Mouse (Mus musculus): ENCODE results near the gene 1700092M07Rik. TPM values are rescaled to one million over a fixed set of nuclear protein-coding genes. Genes with fewer than 3 reads are reported as not detected.

1700092M07Rik gene
- polyA plus RNA-seq (2015; fragmentation: Nextera tagmentation; extraction: Ambion mirVana) = 1.7 and 2.3 TPM in 2 replicates

GRCm38 (mm10) chr19:8740603-8741002 is at the start of gene 1700092M07Rik:
1700092M07Rik (plus strand) TSS chr19:8740718.
- no peaks in the 10 kb centered on the region for H3K9me3 ChIP-seq
- peak within 1 kb of the TSS; percentile 45 for H3K4me2 ChIP-seq
- peak within 1 kb of the TSS; percentile 88 for H3K4me3 ChIP-seq
- ATAC-seq (ENCODE audit: insufficient number of reproducible peaks, low FRiP score, low TSS enrichment, low read depth) = no peak; the same call in 1 of the 2 replicates
- peak within 1 kb of the TSS; percentile 90 for H3K9ac ChIP-seq
- peaks cover 34% of the 10 kb centered on the region for H3K4me1 ChIP-seq
- 66% methylated on average over 14 of the region's 14 CpGs for WGBS
- peak within 1 kb of the TSS; percentile 99 for H3K27ac ChIP-seq
- H3K36me3 ChIP-seq = peaks cover 63% of the 10 kb centered on the region
- no peaks in the 10 kb centered on the region for H3K27me3 ChIP-seq

DNA sequence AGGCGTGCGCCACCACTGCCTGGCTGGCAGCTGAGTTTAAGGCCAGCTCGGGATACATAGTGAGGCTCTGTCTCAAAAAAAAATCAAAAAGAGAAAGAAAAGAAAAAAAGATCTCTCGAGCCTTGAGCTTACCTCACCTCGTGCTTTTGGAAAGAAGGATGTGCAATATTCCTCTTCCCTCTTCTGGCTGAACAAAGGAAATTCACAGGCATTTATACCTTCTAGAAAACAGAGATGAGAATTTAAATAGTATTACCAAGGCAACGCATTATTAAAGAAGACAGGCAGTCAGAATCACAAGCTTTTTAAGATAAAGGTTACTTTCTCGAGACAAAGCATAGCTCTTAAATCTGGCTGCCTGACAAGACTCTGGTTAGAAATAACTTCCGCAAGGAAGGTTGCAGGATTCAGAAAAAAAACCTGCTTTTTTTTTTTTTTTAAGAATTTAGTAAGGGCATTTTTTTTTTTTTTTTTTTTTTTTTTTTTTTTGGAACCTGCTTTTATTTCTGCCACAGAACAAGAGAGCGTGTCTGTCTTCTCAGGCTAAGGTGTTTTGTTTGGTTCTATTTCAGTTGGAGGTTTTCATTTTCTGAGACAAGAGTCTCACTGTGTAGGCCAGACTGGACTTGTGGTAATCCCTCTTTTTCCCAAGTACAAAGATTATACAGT is 48.5 kb upstream of the 1700092M07Rik start:
- WGBS = 59% methylated on average over 9 of the region's 9 CpGs
- ATAC-seq (ENCODE audit: insufficient number of reproducible peaks, low FRiP score, low TSS enrichment, low read depth) = no peak
- H3K27ac ChIP-seq = no peak overlapping the region

GRCm38 (mm10) chr19:8692740-8693139 is 47.8 kb upstream of the 1700092M07Rik start:
- Histone ChIP-seq H3K27ac (no peak overlapping the region), H3K4me1 (no peaks in the 10 kb centered on the region), H3K27me3 (no peaks in the 10 kb centered on the region), H3K9ac (no peak overlapping the region), H3K36me3 (no peaks in the 10 kb centered on the region), H3K4me3 (no peak overlapping the region), H3K9me3 (no peaks in the 10 kb centered on the region), H3K4me2 (no peak overlapping the region)
- WGBS = 67% methylated on average over 5 of the region's 5 CpGs
- no peak for ATAC-seq (ENCODE audit: insufficient number of reproducible peaks, low FRiP score, low TSS enrichment, low read depth)

More for the DNA sequence above, 48.5 kb upstream of the 1700092M07Rik start:
- H3K4me1 ChIP-seq = no peaks in the 10 kb centered on the region
- no peaks in the 10 kb centered on the region for H3K36me3 ChIP-seq
- H3K9ac ChIP-seq = no peak overlapping the region
- H3K27me3 ChIP-seq = no peaks in the 10 kb centered on the region
- H3K4me2 ChIP-seq = no peak overlapping the region
- no peaks in the 10 kb centered on the region for H3K9me3 ChIP-seq
- H3K4me3 ChIP-seq = no peak overlapping the region

GRCm38 (mm10) chr19:8695330-8695729 is 45.2 kb upstream of the 1700092M07Rik start:
- ATAC-seq (ENCODE audit: insufficient number of reproducible peaks, low FRiP score, low TSS enrichment, low read depth) = peak; percentile 53; the same call in 1 of the 2 replicates
- WGBS = 51% methylated on average over 6 of the region's 6 CpGs
- no peak overlapping the region for H3K27ac ChIP-seq
- H3K36me3 ChIP-seq = no peaks in the 10 kb centered on the region
- no peak overlapping the region for H3K4me3 ChIP-seq
- H3K9me3 ChIP-seq = no peaks in the 10 kb centered on the region
- H3K27me3 ChIP-seq = no peaks in the 10 kb centered on the region
- no peaks in the 10 kb centered on the region for H3K4me1 ChIP-seq
- H3K9ac ChIP-seq = no peak overlapping the region
- no peak overlapping the region for H3K4me2 ChIP-seq

DNA sequence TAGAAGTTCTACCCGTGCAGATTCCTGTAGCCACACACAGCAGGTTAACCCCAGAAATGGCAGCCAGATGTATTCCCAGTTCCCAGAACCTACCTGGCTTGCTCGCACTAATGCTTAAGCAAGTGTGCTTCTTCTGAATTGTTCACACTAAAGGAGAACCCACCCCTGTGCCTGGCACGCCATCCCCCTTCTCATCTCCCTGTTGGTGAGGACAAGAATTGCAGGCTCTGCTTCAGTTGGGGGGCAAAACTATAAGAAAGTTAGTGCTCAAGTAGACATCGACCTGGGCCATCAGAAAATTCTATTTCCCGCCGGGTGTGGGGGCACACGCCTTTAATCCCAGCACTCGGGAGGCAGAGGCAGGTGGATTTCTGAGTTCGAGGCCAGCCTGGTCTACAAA is 40.9 kb upstream of the 1700092M07Rik start:
- Histone ChIP-seq H3K27me3 (no peaks in the 10 kb centered on the region), H3K36me3 (no peaks in the 10 kb centered on the region), H3K27ac (no peak overlapping the region), H3K4me1 (peaks cover 3% of the 10 kb centered on the region; the same call in 1 of the 2 replicates), H3K4me2 (no peak overlapping the region), H3K4me3 (no peak overlapping the region), H3K9me3 (no peaks in the 10 kb centered on the region), H3K9ac (no peak overlapping the region)
- no peak for ATAC-seq (ENCODE audit: insufficient number of reproducible peaks, low FRiP score, low TSS enrichment, low read depth)
- 80% methylated on average over 9 of the region's 9 CpGs for WGBS

GRCm38 (mm10) chr19:8702458-8702857 is 38.1 kb upstream of the 1700092M07Rik start:
- 42% methylated on average over 3 of the region's 3 CpGs for WGBS
- Histone ChIP-seq H3K4me2 (no peak overlapping the region), H3K4me1 (peaks cover 6% of the 10 kb centered on the region; the same call in 1 of the 2 replicates), H3K27me3 (no peaks in the 10 kb centered on the region), H3K36me3 (peaks cover 8% of the 10 kb centered on the region), H3K9me3 (no peaks in the 10 kb centered on the region), H3K9ac (no peak overlapping the region), H3K27ac (0 out of 2 replicates have a peak overlapping the region, but pooled peaks have one; percentile 18), H3K4me3 (no peak overlapping the region)
- ATAC-seq (ENCODE audit: insufficient number of reproducible peaks, low FRiP score, low TSS enrichment, low read depth) = no peak

DNA sequence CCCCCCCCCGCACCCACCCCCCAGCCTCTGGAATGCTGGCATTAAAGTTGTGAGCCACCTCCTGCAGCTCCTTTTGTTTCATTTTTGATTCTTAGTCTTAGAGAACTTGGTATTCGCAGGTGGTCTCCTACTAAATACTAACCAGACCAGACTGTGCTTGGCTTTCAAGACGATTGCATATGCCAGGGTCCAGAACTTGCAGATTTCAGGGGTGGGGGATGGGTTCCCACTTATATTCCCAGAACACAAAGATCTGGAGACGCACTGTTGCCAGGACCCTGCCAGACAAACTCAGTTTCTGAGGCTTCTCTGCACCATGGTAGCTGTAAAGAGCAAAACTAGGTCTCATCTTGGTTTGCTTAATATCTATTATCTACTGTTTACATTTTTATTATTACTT is 36.9 kb upstream of the 1700092M07Rik start:
- H3K27me3 ChIP-seq = no peaks in the 10 kb centered on the region
- H3K27ac ChIP-seq = no peak overlapping the region
- H3K9ac ChIP-seq = no peak overlapping the region
- no peak overlapping the region for H3K4me2 ChIP-seq
- no peak for ATAC-seq (ENCODE audit: insufficient number of reproducible peaks, low FRiP score, low TSS enrichment, low read depth)
- peaks cover 6% of the 10 kb centered on the region; the same call in 1 of the 2 replicates for H3K4me1 ChIP-seq
- H3K4me3 ChIP-seq = no peak overlapping the region
- peaks cover 19% of the 10 kb centered on the region for H3K36me3 ChIP-seq
- no peaks in the 10 kb centered on the region for H3K9me3 ChIP-seq
- WGBS = 56% methylated on average over 4 of the region's 4 CpGs

DNA sequence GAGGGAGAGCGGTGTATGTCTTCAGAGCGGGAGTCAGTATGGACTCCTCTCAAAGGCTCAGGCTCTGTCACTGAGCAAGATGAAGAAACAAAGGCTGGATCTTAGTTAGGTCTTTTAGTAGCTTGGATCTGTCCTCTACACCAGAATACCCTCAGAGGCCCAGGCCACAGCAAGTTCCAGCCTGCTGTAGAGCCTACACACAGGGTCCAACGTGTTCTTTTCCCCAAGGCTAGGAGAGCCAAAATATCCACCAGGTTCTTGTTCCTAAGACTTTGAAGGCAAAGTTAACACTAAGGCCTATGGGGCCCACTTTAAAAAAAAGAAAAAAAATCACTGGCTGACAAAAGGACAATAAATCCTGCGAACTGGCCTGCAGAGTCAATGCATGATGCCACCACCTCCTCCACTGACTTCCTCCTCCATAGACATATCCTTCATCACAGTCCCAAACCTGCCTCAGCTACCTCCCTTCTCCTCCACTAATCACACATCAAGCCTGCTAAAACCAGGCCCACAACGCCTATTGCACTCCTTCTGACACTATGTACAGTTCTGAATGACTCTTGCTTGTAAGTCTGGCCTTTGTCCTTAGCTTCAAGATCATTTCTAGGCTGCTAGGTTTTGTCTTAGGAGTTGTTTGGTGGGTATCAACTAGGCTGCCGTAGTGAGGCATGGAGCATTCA is 35.4 kb upstream of the 1700092M07Rik start:
- no peaks in the 10 kb centered on the region for H3K27me3 ChIP-seq
- H3K27ac ChIP-seq = no peak overlapping the region; the same call in 1 of the 2 replicates
- no peak overlapping the region for H3K4me2 ChIP-seq
- H3K4me3 ChIP-seq = no peak overlapping the region
- H3K9me3 ChIP-seq = no peaks in the 10 kb centered on the region
- peaks cover 9% of the 10 kb centered on the region; the same call in 1 of the 2 replicates for H3K4me1 ChIP-seq
- ATAC-seq (ENCODE audit: insufficient number of reproducible peaks, low FRiP score, low TSS enrichment, low read depth) = no peak
- H3K36me3 ChIP-seq = peaks cover 35% of the 10 kb centered on the region
- 76% methylated on average over 6 of the region's 6 CpGs for whole genome bisulfite sequencing
- H3K9ac ChIP-seq = no peak overlapping the region

GRCm38 (mm10) chr19:8706132-8706667 is 34.3 kb upstream of the 1700092M07Rik start:
- Histone ChIP-seq H3K27me3 (no peaks in the 10 kb centered on the region), H3K4me2 (no peak overlapping the region), H3K4me1 (peaks cover 16% of the 10 kb centered on the region; the same call in 1 of the 2 replicates), H3K4me3 (no peak overlapping the region), H3K36me3 (peaks cover 42% of the 10 kb centered on the region), H3K9ac (no peak overlapping the region), H3K27ac (no peak overlapping the region), H3K9me3 (no peaks in the 10 kb centered on the region)
- 62% methylated on average over 7 of the region's 7 CpGs for WGBS
- no peak for ATAC-seq (ENCODE audit: insufficient number of reproducible peaks, low FRiP score, low TSS enrichment, low read depth)

- Histone ChIP-seq H3K4me2 (no peak overlapping the region), H3K27ac (no peak overlapping the region), H3K4me3 (no peak overlapping the region), H3K4me1 (peaks cover 22% of the 10 kb centered on the region), H3K9ac (no peak overlapping the region), H3K27me3 (no peaks in the 10 kb centered on the region), H3K9me3 (no peaks in the 10 kb centered on the region), H3K36me3 (peaks cover 45% of the 10 kb centered on the region)
- no peak for ATAC-seq (ENCODE audit: insufficient number of reproducible peaks, low FRiP score, low TSS enrichment, low read depth)
- WGBS = 95% methylated on average over 7 of the region's 7 CpGs
Observed at GRCm38 (mm10) chr19:8706930-8707329, 33.6 kb upstream of the 1700092M07Rik start.

- H3K4me3 ChIP-seq = no peak overlapping the region
- peaks cover 29% of the 10 kb centered on the region for H3K4me1 ChIP-seq
- H3K9ac ChIP-seq = no peak overlapping the region
- no peak overlapping the region for H3K27ac ChIP-seq
- H3K27me3 ChIP-seq = no peaks in the 10 kb centered on the region
- H3K36me3 ChIP-seq = peaks cover 45% of the 10 kb centered on the region
- 89% methylated on average over 8 of the region's 8 CpGs for WGBS
- no peak for ATAC-seq (ENCODE audit: insufficient number of reproducible peaks, low FRiP score, low TSS enrichment, low read depth)
- H3K4me2 ChIP-seq = no peak overlapping the region
- H3K9me3 ChIP-seq = no peaks in the 10 kb centered on the region
Observed at GRCm38 (mm10) chr19:8708954-8709353, 31.6 kb upstream of the 1700092M07Rik start.

- WGBS = 72% methylated on average over 2 of the region's 2 CpGs
- ATAC-seq (ENCODE audit: insufficient number of reproducible peaks, low FRiP score, low TSS enrichment, low read depth) = no peak
- peaks cover 45% of the 10 kb centered on the region for H3K36me3 ChIP-seq
- peak overlapping the region; percentile 55 for H3K27ac ChIP-seq
- H3K27me3 ChIP-seq = no peaks in the 10 kb centered on the region
- no peak overlapping the region for H3K9ac ChIP-seq
- 0 out of 2 replicates have a peak overlapping the region, but pooled peaks have one; percentile 8 for H3K4me2 ChIP-seq
- H3K9me3 ChIP-seq = no peaks in the 10 kb centered on the region
- peaks cover 31% of the 10 kb centered on the region for H3K4me1 ChIP-seq
- H3K4me3 ChIP-seq = no peak overlapping the region
Observed at GRCm38 (mm10) chr19:8710057-8710456, 30.5 kb upstream of the 1700092M07Rik start.

All from limb, embryonic 15.5 days (tissue).